Mouse (Mus musculus): ENCODE results near the gene Rps6ka1. TPM values are rescaled to one million over a fixed set of nuclear protein-coding genes. Genes with fewer than 3 reads are reported as not detected.

The Rps6ka1 gene
- polyA plus RNA-seq, 1 experiment from 2014 or later, result 23.8 TPM

- H3K36me3 ChIP-seq (replicated peaks), result no peaks in the 10 kb centered on the region
- peak; percentile 72 for ATAC-seq (replicated peaks)
- H3K9me3 ChIP-seq, result no peaks in the 10 kb centered on the region
- H3K27me3 ChIP-seq (replicated peaks), result no peaks in the 10 kb centered on the region
- H3K4me3 ChIP-seq, result peak overlapping the region; percentile 68
- under 1% methylated on average over 31 of the region's 32 CpGs for WGBS
- H3K4me2 ChIP-seq, result peak overlapping the region; percentile 84
- H3K27ac ChIP-seq, result peak overlapping the region; percentile 51; the same call in 1 of the 2 replicates
- H3K9ac ChIP-seq, result peak overlapping the region; percentile 80
- peaks cover 24% of the 10 kb centered on the region for H3K4me1 ChIP-seq
Observed at GRCm38 (mm10) chr4:133887249-133887648, 348 bp downstream of the Rps6ka1 start.

- no peaks in the 10 kb centered on the region for H3K9me3 ChIP-seq
- WGBS, result 24% methylated on average over 10 of the region's 10 CpGs
- no peak for ATAC-seq (replicated peaks)
- peak overlapping the region; percentile 84 for H3K4me2 ChIP-seq
- no peak overlapping the region for H3K27ac ChIP-seq
- no peak overlapping the region for H3K4me3 ChIP-seq
- no peaks in the 10 kb centered on the region for H3K36me3 ChIP-seq (replicated peaks)
- peaks cover 24% of the 10 kb centered on the region for H3K4me1 ChIP-seq
- H3K9ac ChIP-seq, result no peak overlapping the region
- H3K27me3 ChIP-seq (replicated peaks), result no peaks in the 10 kb centered on the region
Observed at GRCm38 (mm10) chr4:133885991-133886501, 1.6 kb downstream of the Rps6ka1 start.

GRCm38 (mm10) chr4:133885331-133885730, 2.3 kb downstream of the Rps6ka1 start:
- Histone ChIP-seq H3K27me3 (replicated peaks) (no peaks in the 10 kb centered on the region), H3K36me3 (replicated peaks) (no peaks in the 10 kb centered on the region), H3K4me2 (no peak overlapping the region), H3K27ac (no peak overlapping the region), H3K4me1 (peaks cover 24% of the 10 kb centered on the region), H3K9ac (no peak overlapping the region), H3K9me3 (no peaks in the 10 kb centered on the region), H3K4me3 (no peak overlapping the region)
- WGBS, result 80% methylated on average over 4 of the region's 4 CpGs
- no peak for ATAC-seq (replicated peaks)

- H3K4me2 ChIP-seq, result no peak overlapping the region
- no peak overlapping the region for H3K27ac ChIP-seq
- WGBS, result 91% methylated on average over 3 of the region's 3 CpGs
- H3K27me3 ChIP-seq (replicated peaks), result no peaks in the 10 kb centered on the region
- no peaks in the 10 kb centered on the region for H3K36me3 ChIP-seq (replicated peaks)
- peaks cover 24% of the 10 kb centered on the region for H3K4me1 ChIP-seq
- no peak for ATAC-seq (replicated peaks)
- no peaks in the 10 kb centered on the region for H3K9me3 ChIP-seq
- no peak overlapping the region for H3K9ac ChIP-seq
- H3K4me3 ChIP-seq, result no peak overlapping the region
Observed at GRCm38 (mm10) chr4:133884888-133885287, 2.7 kb downstream of the Rps6ka1 start.

- WGBS, result 92% methylated on average over 8 of the region's 8 CpGs
- no peak overlapping the region for H3K4me2 ChIP-seq
- H3K9me3 ChIP-seq, result no peaks in the 10 kb centered on the region
- H3K36me3 ChIP-seq (replicated peaks), result no peaks in the 10 kb centered on the region
- no peak overlapping the region for H3K4me3 ChIP-seq
- ATAC-seq (replicated peaks), result no peak
- no peak overlapping the region for H3K9ac ChIP-seq
- peaks cover 24% of the 10 kb centered on the region for H3K4me1 ChIP-seq
- no peak overlapping the region for H3K27ac ChIP-seq
- no peaks in the 10 kb centered on the region for H3K27me3 ChIP-seq (replicated peaks)
Observed at GRCm38 (mm10) chr4:133884127-133884753, 3.4 kb downstream of the Rps6ka1 start.

GRCm38 (mm10) chr4:133881851-133882250, 5.7 kb downstream of the Rps6ka1 start:
- H3K36me3 ChIP-seq (replicated peaks), result no peaks in the 10 kb centered on the region
- H3K27me3 ChIP-seq (replicated peaks), result no peaks in the 10 kb centered on the region
- no peak for ATAC-seq (replicated peaks)
- H3K9me3 ChIP-seq, result no peaks in the 10 kb centered on the region
- H3K9ac ChIP-seq, result no peak overlapping the region
- no peak overlapping the region for H3K4me3 ChIP-seq
- H3K4me1 ChIP-seq, result peaks cover 15% of the 10 kb centered on the region
- H3K27ac ChIP-seq, result no peak overlapping the region
- no peak overlapping the region for H3K4me2 ChIP-seq
- WGBS, result 97% methylated on average over 3 of the region's 3 CpGs

- WGBS, result 86% methylated on average over 4 of the region's 4 CpGs
- Histone ChIP-seq H3K4me3 (no peak overlapping the region), H3K27me3 (replicated peaks) (no peaks in the 10 kb centered on the region), H3K4me2 (no peak overlapping the region), H3K36me3 (replicated peaks) (no peaks in the 10 kb centered on the region), H3K4me1 (peaks cover 11% of the 10 kb centered on the region), H3K27ac (no peak overlapping the region), H3K9ac (no peak overlapping the region), H3K9me3 (no peaks in the 10 kb centered on the region)
- ATAC-seq (replicated peaks), result no peak
Observed at GRCm38 (mm10) chr4:133881399-133881798, 6.2 kb downstream of the Rps6ka1 start.

GRCm38 (mm10) chr4:133879145-133879902, 8.3 kb downstream of the Rps6ka1 start:
- 77% methylated on average over 12 of the region's 12 CpGs for WGBS
- Histone ChIP-seq H3K4me3 (no peak overlapping the region), H3K4me1 (no peaks in the 10 kb centered on the region), H3K9ac (no peak overlapping the region), H3K27ac (no peak overlapping the region), H3K36me3 (replicated peaks) (no peaks in the 10 kb centered on the region), H3K4me2 (no peak overlapping the region), H3K27me3 (replicated peaks) (no peaks in the 10 kb centered on the region), H3K9me3 (no peaks in the 10 kb centered on the region)
- ATAC-seq (replicated peaks), result no peak

- Histone ChIP-seq H3K9me3 (no peaks in the 10 kb centered on the region), H3K4me3 (no peak overlapping the region), H3K4me1 (no peaks in the 10 kb centered on the region), H3K4me2 (no peak overlapping the region), H3K9ac (no peak overlapping the region), H3K27ac (no peak overlapping the region), H3K27me3 (replicated peaks) (no peaks in the 10 kb centered on the region), H3K36me3 (replicated peaks) (no peaks in the 10 kb centered on the region)
- ATAC-seq (replicated peaks), result no peak
- 87% methylated on average over 14 of the region's 14 CpGs for WGBS
Observed at GRCm38 (mm10) chr4:133877850-133878755, 9.5 kb downstream of the Rps6ka1 start.

- Histone ChIP-seq H3K4me1 (no peaks in the 10 kb centered on the region), H3K9ac (no peak overlapping the region), H3K27ac (no peak overlapping the region), H3K9me3 (no peaks in the 10 kb centered on the region), H3K4me2 (no peak overlapping the region), H3K36me3 (replicated peaks) (no peaks in the 10 kb centered on the region), H3K27me3 (replicated peaks) (no peaks in the 10 kb centered on the region), H3K4me3 (no peak overlapping the region)
- no peak for ATAC-seq (replicated peaks)
- 78% methylated on average over 13 of the region's 13 CpGs for WGBS
Observed at GRCm38 (mm10) chr4:133874865-133875517, 12.6 kb downstream of the Rps6ka1 start.

GRCm38 (mm10) chr4:133873926-133874864, 13.4 kb downstream of the Rps6ka1 start:
- H3K27me3 ChIP-seq (replicated peaks), result no peaks in the 10 kb centered on the region
- no peak overlapping the region for H3K4me2 ChIP-seq
- no peak for ATAC-seq (replicated peaks)
- H3K27ac ChIP-seq, result no peak overlapping the region
- H3K4me3 ChIP-seq, result no peak overlapping the region
- 83% methylated on average over 17 of the region's 17 CpGs for WGBS
- H3K4me1 ChIP-seq, result no peaks in the 10 kb centered on the region
- no peaks in the 10 kb centered on the region for H3K36me3 ChIP-seq (replicated peaks)
- no peak overlapping the region for H3K9ac ChIP-seq
- H3K9me3 ChIP-seq, result no peaks in the 10 kb centered on the region

All from midbrain, embryonic 15.5 days (tissue).